Mouse (Mus musculus) spleen, embryonic (tissue): ENCODE results near the gene Gps1.
"Not testable (repeated sequence)": the region's sequence is repeated elsewhere in the genome, so short reads cannot be mapped to it uniquely, and the experiment has no call there.

ENCODE experiments used
- CTCF ChIA-PET: fragments of 350-600 bp; sonication (Branson Sonifier 250); formaldehyde crosslinking; loops from one replicate; lab custom pipeline; 2022; lab: Charles Lee

Gps1 gene

GRCm38 (mm10) chr11:120783426-120784063 is 527 bp upstream of the Gps1 start:
- CTCF ChIA-PET = interaction anchor here (0.5 kb wide), 2 partner anchors 14 to 346 kb away, joined by 3 to 4 read pairs; partner anchors contain the start of gene Nploc4

- CTCF ChIA-PET = no interaction called here
Observed at GRCm38 (mm10) chr11:120785145-120785544, 1.1 kb downstream of the Gps1 start.

- CTCF ChIA-PET = not testable (repeated sequence)
Observed at GRCm38 (mm10) chr11:120788460-120788859, 4.4 kb downstream of the Gps1 start.

DNA sequence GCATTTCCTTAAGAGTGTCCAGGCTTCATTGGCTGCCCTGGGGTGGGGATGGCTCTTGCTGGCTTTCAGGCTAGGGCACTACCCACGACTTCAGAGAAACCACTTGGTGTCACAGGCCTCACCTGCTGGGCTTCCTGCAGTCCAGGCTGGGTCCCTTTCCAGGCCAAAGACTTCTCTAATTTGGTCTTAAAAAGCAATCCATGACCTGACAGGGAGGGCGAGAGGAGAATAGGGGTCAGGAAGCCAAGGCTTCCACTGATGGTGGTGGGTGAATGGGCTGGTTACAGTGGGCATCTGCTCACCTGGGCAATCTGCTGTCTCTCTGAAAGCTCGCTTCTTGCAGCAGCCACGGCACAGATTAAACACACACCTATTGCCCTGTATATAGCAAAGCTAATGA is 5.3 kb downstream of the Gps1 start:
- CTCF ChIA-PET = no interaction called here

GRCm38 (mm10) chr11:120789810-120790209 is 5.7 kb downstream of the Gps1 start:
- CTCF ChIA-PET = no interaction called here

DNA sequence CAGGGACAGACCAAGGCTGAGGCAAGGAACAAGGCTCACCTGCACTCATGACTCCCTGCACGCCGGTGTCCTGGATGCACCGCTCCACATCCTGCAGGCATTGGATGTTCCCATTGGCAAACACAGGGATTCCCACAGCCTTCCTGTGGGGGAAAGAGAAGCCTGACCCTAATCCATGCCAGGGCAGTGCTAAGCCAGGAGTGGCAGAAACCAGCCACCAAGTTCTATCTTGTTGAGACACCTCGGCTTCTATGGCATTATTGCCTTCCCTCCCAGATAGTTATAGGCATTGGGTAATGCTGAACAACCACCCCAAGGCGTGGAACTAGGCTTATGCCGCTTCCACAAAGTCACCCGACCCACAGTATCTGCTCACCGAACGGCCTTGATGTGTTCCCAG is 8.6 kb downstream of the Gps1 start:
- CTCF ChIA-PET = no interaction called here

DNA sequence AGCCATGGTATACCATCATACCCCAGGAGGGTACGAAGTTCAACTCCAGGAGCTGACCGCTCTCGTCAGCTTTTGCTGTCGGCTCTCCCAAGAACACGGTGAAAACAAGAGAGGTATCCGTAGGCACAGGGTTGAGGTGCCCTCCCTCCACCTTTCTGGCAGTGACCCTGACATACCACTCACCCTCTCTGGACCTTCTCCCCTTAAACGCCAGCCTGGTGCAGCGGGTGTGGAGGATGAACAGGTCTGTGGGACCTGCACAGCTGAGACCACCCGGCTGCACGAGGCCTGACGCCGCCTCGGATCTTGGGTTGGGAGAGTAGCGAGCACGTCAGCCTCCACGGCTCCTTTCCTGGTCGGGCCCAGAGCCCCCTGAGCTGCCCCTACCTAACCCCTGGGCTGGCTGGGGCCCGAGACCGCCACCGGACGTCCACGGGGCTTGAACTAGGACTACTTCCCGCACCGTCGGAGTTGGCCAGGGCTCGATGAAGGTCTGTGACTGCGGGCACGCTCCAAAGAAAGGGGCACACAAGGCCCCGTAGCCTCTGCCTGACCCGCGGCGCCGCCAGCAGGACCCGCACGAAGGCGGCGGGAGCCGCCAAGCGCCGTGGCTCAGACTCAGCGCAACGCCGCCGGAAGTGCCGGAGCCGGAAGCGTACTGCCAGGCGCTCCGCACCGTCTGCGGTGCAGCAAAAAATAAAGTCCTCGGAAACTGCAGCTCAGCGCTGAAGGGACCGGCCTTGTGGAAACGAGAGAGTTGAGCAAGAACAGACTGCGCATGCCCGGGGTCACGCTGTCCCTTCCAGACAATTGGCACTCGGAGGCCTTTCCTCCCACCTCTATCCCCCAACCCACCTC is 11.9 kb downstream of the Gps1 start, which contains the start of gene Dus1l:
TSS of gene Dus1l (minus strand) at position 648 of the 858 bp plus-strand sequence.
- CTCF ChIA-PET = interaction anchor here (0.5 kb wide), 1 partner anchor 73 kb away, joined by 7 read pairs; no protein-coding TSS in a partner anchor

- CTCF ChIA-PET = no interaction called here
Observed at GRCm38 (mm10) chr11:120796614-120796946, 12.5 kb downstream of the Gps1 start.

DNA sequence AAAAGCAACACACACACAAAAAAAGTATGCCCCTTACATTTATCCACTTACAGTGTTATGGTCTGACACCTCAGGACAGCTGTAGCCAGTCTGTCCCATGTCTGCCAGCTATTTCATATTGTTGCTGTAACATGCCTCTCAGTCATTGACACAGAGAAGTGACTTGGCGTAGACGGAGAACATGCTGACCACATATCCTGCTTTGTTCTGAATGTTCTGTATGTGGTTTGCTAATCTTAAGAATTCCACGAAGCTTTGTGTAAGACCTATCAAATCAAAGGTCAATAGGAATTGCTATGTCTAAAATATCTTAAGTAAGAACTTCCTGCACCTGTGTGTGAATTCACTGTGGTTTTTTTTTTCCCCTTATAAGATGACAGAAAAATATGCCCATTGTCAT is 14.2 kb downstream of the Gps1 start:
- CTCF ChIA-PET = interaction anchor here (0.6 to 0.8 kb wide), 2 partner anchors 192 to 428 kb away, joined by 3 to 4 read pairs; no protein-coding TSS in a partner anchor

DNA sequence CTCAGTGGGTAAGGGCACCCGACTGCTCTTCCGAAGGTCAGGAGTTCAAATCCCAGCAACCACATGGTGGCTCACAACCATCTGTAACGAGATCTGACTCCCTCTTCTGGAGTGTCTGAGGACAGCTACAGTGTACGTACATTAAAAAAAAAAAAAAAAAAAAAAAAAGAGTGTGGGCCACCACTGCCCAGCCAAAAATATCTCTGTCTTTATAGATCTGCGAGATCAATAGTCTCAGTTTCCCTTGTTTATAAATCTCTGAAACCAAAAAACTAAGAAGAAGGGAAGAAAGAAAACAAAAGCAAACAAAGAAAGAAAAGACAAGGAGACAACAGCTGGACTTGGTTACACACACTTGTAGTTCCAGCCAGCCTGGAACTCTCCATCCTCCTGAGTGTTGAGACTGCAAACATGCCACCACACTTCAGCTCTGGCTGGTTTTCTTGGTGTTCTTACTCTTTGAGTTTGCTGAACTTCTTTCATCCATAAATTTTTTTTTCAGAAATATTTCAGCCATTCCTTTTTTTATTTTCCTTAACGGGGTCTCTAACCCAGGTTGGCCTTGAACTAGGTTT is 15.3 kb downstream of the Gps1 start:
- CTCF ChIA-PET = interaction anchor here (0.5 to 0.7 kb wide), 3 partner anchors 64 to 889 kb away, joined by 3 to 17 read pairs (median 4); no protein-coding TSS in a partner anchor

GRCm38 (mm10) chr11:120800061-120800904 is 16.2 kb downstream of the Gps1 start:
- CTCF ChIA-PET = interaction anchor here (0.7 kb wide), 1 partner anchor 890 kb away, joined by 17 read pairs; no protein-coding TSS in a partner anchor

DNA sequence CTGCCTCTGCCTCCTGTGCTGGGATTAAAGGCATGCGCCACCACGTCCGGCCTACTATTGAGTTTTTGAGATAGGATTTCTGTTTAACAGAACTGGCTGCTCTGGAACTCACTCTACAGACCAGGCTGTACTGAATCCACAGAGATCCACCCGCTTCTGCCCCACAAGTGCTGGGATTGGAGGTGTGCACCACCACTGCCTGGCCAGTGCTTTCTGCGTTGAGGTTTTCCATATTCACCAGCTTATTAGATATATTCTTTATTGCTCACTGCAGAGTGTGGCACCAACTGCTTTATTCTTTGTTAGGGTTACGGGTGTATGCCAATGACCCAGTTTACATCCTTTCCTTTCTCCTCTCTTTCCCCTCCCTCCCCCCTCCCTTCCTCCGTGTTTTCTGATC is 20.2 kb downstream of the Gps1 start:
- CTCF ChIA-PET = no interaction called here

DNA sequence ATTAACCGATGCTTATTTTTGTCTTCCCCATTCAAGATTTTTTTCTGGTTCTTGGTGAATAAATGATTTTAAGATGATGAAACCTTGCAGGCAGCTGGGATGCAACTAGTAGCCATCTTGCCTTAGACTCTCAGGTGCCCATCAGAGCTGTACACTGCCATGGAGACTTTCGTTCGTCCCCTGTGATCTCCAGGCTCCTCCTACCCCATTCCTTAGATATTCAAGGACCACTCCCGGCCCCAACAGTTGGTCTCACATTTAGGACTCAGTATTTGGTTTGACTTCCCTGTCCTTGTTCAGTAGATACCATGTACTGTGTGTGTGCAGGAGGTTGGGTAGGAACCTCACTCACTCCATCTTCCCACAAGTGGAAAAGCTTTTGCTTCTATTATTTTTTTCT is 20.7 kb downstream of the Gps1 start:
- CTCF ChIA-PET = no interaction called here

DNA sequence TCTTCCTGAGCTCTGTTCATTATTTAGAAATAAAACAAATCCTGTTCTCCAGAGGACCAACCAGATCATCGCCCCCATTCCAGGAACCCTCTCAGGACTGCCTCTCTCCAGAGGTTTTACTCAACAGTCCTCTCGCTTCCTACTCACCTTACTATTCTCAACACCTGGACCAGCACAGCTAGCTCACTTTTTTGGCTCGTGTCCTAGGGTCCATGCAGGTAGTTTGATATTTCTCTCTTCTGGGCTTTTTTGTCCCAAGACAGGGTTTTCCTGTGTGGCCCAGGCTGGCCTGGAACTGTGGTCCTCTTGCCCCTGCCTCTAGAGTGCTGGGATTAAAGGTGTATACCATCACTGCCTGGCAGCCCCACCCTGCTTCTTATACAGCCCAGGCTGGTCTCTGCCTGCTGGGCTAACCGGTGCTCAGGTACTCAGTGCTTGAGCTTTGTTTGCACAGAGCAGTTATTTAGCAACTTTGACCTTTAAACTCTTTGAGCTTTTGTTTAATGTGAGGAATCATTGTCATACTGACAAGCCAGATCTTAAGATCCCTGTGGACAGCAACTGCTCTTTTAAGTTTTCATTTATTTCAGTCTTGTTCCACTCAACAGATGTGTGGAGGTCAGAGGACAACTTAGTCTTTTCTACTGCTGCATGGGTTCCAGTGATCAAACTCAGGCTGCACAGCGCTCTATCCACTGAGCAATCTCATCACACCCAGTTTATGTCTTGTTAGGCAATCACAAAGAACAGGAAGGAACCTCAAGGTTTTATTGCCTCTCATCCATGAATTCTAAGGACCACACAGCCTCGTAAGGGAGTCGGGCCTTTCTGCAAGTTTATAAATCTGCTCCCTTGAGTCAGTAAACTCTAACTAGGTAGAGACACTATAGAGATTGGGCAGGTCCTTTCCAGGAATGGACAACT is 21.6 kb downstream of the Gps1 start:
- CTCF ChIA-PET = no interaction called here

DNA sequence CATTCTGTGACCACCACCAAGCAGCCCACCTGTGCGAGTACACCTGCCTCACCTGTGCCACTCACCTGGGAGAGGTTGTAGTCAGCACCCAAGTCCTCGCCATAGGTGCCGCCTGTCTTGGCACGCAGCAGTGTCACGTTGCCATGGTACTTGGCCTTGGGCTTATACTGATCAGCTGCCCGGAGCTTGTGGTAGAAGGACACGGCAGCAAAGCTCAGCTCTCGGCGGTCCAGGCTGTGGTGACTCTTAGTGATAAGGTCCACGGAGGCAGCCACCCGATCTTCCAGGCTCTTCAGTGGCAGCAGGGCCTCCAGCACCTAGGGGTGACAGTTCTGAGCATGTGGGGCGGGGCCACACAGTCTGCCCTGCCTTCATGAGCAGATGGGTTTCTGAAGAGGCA is 23.9 kb downstream of the Gps1 start:
- CTCF ChIA-PET = no interaction called here

DNA sequence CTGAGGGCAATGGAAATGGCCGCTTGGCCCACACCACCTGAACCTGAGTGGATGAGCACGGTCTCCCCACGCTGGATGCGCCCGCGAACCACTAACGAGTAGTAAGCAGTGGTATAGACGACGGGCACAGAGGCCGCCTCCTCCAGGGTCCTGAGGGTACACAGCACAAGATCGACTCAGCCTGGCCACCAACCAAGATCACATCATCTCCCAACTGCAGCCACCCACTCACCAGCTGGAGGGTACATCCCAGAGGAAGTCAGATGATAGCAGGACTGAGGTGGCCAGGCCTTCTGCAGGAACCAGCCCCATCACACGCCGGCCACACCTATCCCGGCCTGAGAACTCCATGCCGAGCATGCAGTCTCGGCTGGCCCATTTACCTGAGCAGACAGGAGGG is 28.0 kb downstream of the Gps1 start:
- CTCF ChIA-PET = no interaction called here

DNA sequence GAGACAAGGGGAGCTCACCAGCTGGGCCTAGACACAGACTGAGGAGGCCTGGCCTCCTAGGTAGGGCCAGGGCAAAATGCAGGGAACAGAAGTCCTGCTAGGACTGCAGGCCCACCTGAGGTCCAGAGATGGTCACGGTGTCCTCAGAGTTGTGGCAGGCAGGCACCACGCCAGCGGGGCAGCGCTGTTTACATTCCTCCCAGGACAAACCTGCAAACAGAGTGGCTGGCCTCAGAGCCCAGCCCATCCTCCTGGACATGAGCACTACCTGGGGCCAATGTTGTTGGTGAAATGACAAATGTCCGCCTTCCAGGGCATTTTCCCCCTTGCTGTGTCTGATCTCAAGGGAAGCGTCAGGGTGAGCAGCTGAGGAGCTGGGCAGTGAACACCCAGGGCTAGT is 33.3 kb downstream of the Gps1 start:
- CTCF ChIA-PET = no interaction called here

GRCm38 (mm10) chr11:120818251-120818650 is 34.2 kb downstream of the Gps1 start:
- CTCF ChIA-PET = no interaction called here

DNA sequence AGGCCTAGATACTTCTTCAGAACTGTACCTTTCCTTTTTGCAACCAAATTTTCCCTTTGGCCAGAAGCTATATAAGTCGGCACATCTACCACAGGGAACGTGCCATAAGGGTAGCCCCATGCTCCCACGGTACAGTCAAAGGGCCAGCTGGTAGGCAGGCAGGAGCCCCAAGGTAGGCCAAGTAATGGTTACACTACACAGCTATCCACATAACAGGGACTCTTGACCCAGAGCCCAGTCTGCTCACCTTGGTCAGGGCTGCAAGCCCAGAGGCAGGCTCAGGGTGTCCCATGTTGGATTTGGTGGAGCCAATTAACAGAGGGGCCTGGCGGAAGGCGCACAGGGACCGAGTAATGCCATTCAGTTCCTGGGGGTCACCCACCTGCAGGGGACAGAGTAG is 35.5 kb downstream of the Gps1 start:
- CTCF ChIA-PET = no interaction called here

GRCm38 (mm10) chr11:120820546-120820945 is 36.5 kb downstream of the Gps1 start:
- CTCF ChIA-PET = no interaction called here
